Mouse (Mus musculus): ENCODE measurements around the gene Btrc. TPM values are rescaled to one million over a fixed set of nuclear protein-coding genes. Genes with fewer than 3 reads are reported as not detected.

Btrc gene
- polyA plus RNA-seq, 1 experiment = 11.9 TPM

- Histone ChIP-seq H3K4me3 (ENCODE audit: insufficient read depth, poor library complexity, severe bottlenecking) (no peak overlapping the region), H3K79me2 (ENCODE audit: control insufficient read depth, insufficient read depth) (no peaks in the 10 kb centered on the region), H3K27me3 (ENCODE audit: control insufficient read depth, insufficient read depth, insufficient read length) (no peaks in the 10 kb centered on the region), H3ac (ENCODE audit: control insufficient read depth, insufficient read length, low read depth) (no peak overlapping the region), H3K79me3 (ENCODE audit: low read depth) (peaks cover 2% of the 10 kb centered on the region), H3K36me3 (ENCODE audit: control insufficient read depth, insufficient read depth) (no peaks in the 10 kb centered on the region)
- no peak for TF ChIP-seq MYOG (IDR thresholded peaks at IDR 0.05; ENCODE audit: control insufficient read depth, extremely low read depth, insufficient read length)
- TF ChIP-seq MAX (IDR thresholded peaks at IDR 0.05) = no peak
- TF ChIP-seq CEBPB (IDR thresholded peaks at IDR 0.05; ENCODE audit: low read depth) = no peak
- no peak for TF ChIP-seq FOSL1 (IDR thresholded peaks at IDR 0.05; ENCODE audit: insufficient read depth, low read length, poor library complexity, severe bottlenecking)
- no peak for TF ChIP-seq CTCF (IDR thresholded peaks at IDR 0.05; ENCODE audit: control insufficient read depth, insufficient read depth, insufficient read length)
- TF ChIP-seq USF1 (IDR thresholded peaks at IDR 0.05; ENCODE audit: low read depth) = no peak
- TF ChIP-seq MYOD1 (IDR thresholded peaks at IDR 0.05; ENCODE audit: control insufficient read depth, insufficient read length, low read depth) = no peak
Measured at GRCm38 (mm10) chr19:45411000-45411399, 47.5 kb downstream of the Btrc start.

- H3K36me3 ChIP-seq (ENCODE audit: control insufficient read depth, insufficient read depth) = no peaks in the 10 kb centered on the region
- H3K79me3 ChIP-seq (ENCODE audit: low read depth) = peaks cover 2% of the 10 kb centered on the region
- no peaks in the 10 kb centered on the region for H3K27me3 ChIP-seq (ENCODE audit: control insufficient read depth, insufficient read depth, insufficient read length)
- H3K4me3 ChIP-seq (ENCODE audit: insufficient read depth, poor library complexity, severe bottlenecking) = no peak overlapping the region
- no peak overlapping the region for H3ac ChIP-seq (ENCODE audit: control insufficient read depth, insufficient read length, low read depth)
- H3K79me2 ChIP-seq (ENCODE audit: control insufficient read depth, insufficient read depth) = no peaks in the 10 kb centered on the region
- TF ChIP-seq CTCF (IDR thresholded peaks at IDR 0.05; ENCODE audit: control insufficient read depth, insufficient read depth, insufficient read length) = no peak
- TF ChIP-seq CEBPB (IDR thresholded peaks at IDR 0.05; ENCODE audit: low read depth) = no peak
- TF ChIP-seq FOSL1 (IDR thresholded peaks at IDR 0.05; ENCODE audit: insufficient read depth, low read length, poor library complexity, severe bottlenecking) = no peak
- TF ChIP-seq MYOG (IDR thresholded peaks at IDR 0.05; ENCODE audit: control insufficient read depth, extremely low read depth, insufficient read length) = no peak
- TF ChIP-seq MYOD1 (IDR thresholded peaks at IDR 0.05; ENCODE audit: control insufficient read depth, insufficient read length, low read depth) = no peak
- no peak for TF ChIP-seq USF1 (IDR thresholded peaks at IDR 0.05; ENCODE audit: low read depth)
- TF ChIP-seq MAX (IDR thresholded peaks at IDR 0.05) = no peak
Measured at GRCm38 (mm10) chr19:45412694-45413093, 49.2 kb downstream of the Btrc start.

- H3K36me3 ChIP-seq (ENCODE audit: control insufficient read depth, insufficient read depth) = no peaks in the 10 kb centered on the region
- no peak overlapping the region for H3K4me3 ChIP-seq (ENCODE audit: insufficient read depth, poor library complexity, severe bottlenecking)
- H3K79me2 ChIP-seq (ENCODE audit: control insufficient read depth, insufficient read depth) = no peaks in the 10 kb centered on the region
- H3K79me3 ChIP-seq (ENCODE audit: low read depth) = peaks cover 2% of the 10 kb centered on the region
- H3ac ChIP-seq (ENCODE audit: control insufficient read depth, insufficient read length, low read depth) = no peak overlapping the region
- H3K27me3 ChIP-seq (ENCODE audit: control insufficient read depth, insufficient read depth, insufficient read length) = no peaks in the 10 kb centered on the region
- TF ChIP-seq CTCF (IDR thresholded peaks at IDR 0.05; ENCODE audit: control insufficient read depth, insufficient read depth, insufficient read length) = no peak
Measured at GRCm38 (mm10) chr19:45413966-45414365, 50.4 kb downstream of the Btrc start.

- H3ac ChIP-seq (ENCODE audit: control insufficient read depth, insufficient read length, low read depth) = no peak overlapping the region
- H3K79me2 ChIP-seq (ENCODE audit: control insufficient read depth, insufficient read depth) = no peaks in the 10 kb centered on the region
- H3K4me3 ChIP-seq (ENCODE audit: insufficient read depth, poor library complexity, severe bottlenecking) = no peak overlapping the region
- no peak for TF ChIP-seq MAX (IDR thresholded peaks at IDR 0.05)
- no peak for TF ChIP-seq MYOG (IDR thresholded peaks at IDR 0.05; ENCODE audit: control insufficient read depth, extremely low read depth, insufficient read length)
- no peak for TF ChIP-seq CEBPB (IDR thresholded peaks at IDR 0.05; ENCODE audit: low read depth)
- no peak for TF ChIP-seq MYOD1 (IDR thresholded peaks at IDR 0.05; ENCODE audit: control insufficient read depth, insufficient read length, low read depth)
- TF ChIP-seq FOSL1 (IDR thresholded peaks at IDR 0.05; ENCODE audit: insufficient read depth, low read length, poor library complexity, severe bottlenecking) = no peak
- no peak for TF ChIP-seq USF1 (IDR thresholded peaks at IDR 0.05; ENCODE audit: low read depth)
- TF ChIP-seq CTCF (IDR thresholded peaks at IDR 0.05; ENCODE audit: control insufficient read depth, insufficient read depth, insufficient read length) = no peak
- peaks cover 2% of the 10 kb centered on the region for H3K79me3 ChIP-seq (ENCODE audit: low read depth)
- no peaks in the 10 kb centered on the region for H3K36me3 ChIP-seq (ENCODE audit: control insufficient read depth, insufficient read depth)
- no peaks in the 10 kb centered on the region for H3K27me3 ChIP-seq (ENCODE audit: control insufficient read depth, insufficient read depth, insufficient read length)
Measured at GRCm38 (mm10) chr19:45417601-45418000, 54.1 kb downstream of the Btrc start.

GRCm38 (mm10) chr19:45422276-45422675 lies 58.7 kb downstream of the Btrc start:
- Histone ChIP-seq H3K4me3 (ENCODE audit: insufficient read depth, poor library complexity, severe bottlenecking) (no peak overlapping the region), H3K79me2 (ENCODE audit: control insufficient read depth, insufficient read depth) (no peaks in the 10 kb centered on the region), H3ac (ENCODE audit: control insufficient read depth, insufficient read length, low read depth) (no peak overlapping the region), H3K79me3 (ENCODE audit: low read depth) (no peaks in the 10 kb centered on the region), H3K36me3 (ENCODE audit: control insufficient read depth, insufficient read depth) (no peaks in the 10 kb centered on the region), H3K27me3 (ENCODE audit: control insufficient read depth, insufficient read depth, insufficient read length) (no peaks in the 10 kb centered on the region)
- TF ChIP-seq CEBPB (IDR thresholded peaks at IDR 0.05; ENCODE audit: low read depth) (no peak), CTCF (IDR thresholded peaks at IDR 0.05; ENCODE audit: control insufficient read depth, insufficient read depth, insufficient read length) (no peak), MYOD1 (IDR thresholded peaks at IDR 0.05; ENCODE audit: control insufficient read depth, insufficient read length, low read depth) (no peak), MAX (IDR thresholded peaks at IDR 0.05) (no peak), MYOG (IDR thresholded peaks at IDR 0.05; ENCODE audit: control insufficient read depth, extremely low read depth, insufficient read length) (no peak), FOSL1 (IDR thresholded peaks at IDR 0.05; ENCODE audit: insufficient read depth, low read length, poor library complexity, severe bottlenecking) (no peak), USF1 (IDR thresholded peaks at IDR 0.05; ENCODE audit: low read depth) (no peak)

- Histone ChIP-seq H3K4me3 (ENCODE audit: insufficient read depth, poor library complexity, severe bottlenecking) (no peak overlapping the region), H3K79me2 (ENCODE audit: control insufficient read depth, insufficient read depth) (no peaks in the 10 kb centered on the region), H3ac (ENCODE audit: control insufficient read depth, insufficient read length, low read depth) (no peak overlapping the region), H3K36me3 (ENCODE audit: control insufficient read depth, insufficient read depth) (no peaks in the 10 kb centered on the region), H3K79me3 (ENCODE audit: low read depth) (no peaks in the 10 kb centered on the region), H3K27me3 (ENCODE audit: control insufficient read depth, insufficient read depth, insufficient read length) (no peaks in the 10 kb centered on the region)
- TF ChIP-seq USF1 (IDR thresholded peaks at IDR 0.05; ENCODE audit: low read depth) (no peak), MAX (IDR thresholded peaks at IDR 0.05) (no peak), FOSL1 (IDR thresholded peaks at IDR 0.05; ENCODE audit: insufficient read depth, low read length, poor library complexity, severe bottlenecking) (no peak), CTCF (IDR thresholded peaks at IDR 0.05; ENCODE audit: control insufficient read depth, insufficient read depth, insufficient read length) (no peak), MYOD1 (IDR thresholded peaks at IDR 0.05; ENCODE audit: control insufficient read depth, insufficient read length, low read depth) (no peak), CEBPB (IDR thresholded peaks at IDR 0.05; ENCODE audit: low read depth) (no peak), MYOG (IDR thresholded peaks at IDR 0.05; ENCODE audit: control insufficient read depth, extremely low read depth, insufficient read length) (no peak)
Measured at GRCm38 (mm10) chr19:45428146-45428545, 64.6 kb downstream of the Btrc start.

Measured in C2C12 (cell line).